Mouse (Mus musculus) layer of hippocampus, adult 18-20 months (tissue): ENCODE data around the gene Tmem88b. TPM values are rescaled to one million over a fixed set of nuclear protein-coding genes. Genes with fewer than 3 reads are reported as not detected.

ENCODE experiments used
- microRNA-seq, 2 experiments: library from miRNA; unstranded; fragments of <30 nt; microRNA quantifications; one replicate each; pipeline ENCODE4 v1.2.0; 2021
- total RNA-seq, 2 experiments: library from RNA; stranded (reverse); gene quantifications; 2 replicates each; pipeline ENCODE4 v1.2.3; 2021

Gene Tmem88b
- total RNA-seq, 2 experiments from 2014 or later, result 25.6 to 30.8 TPM

Small RNA genes within 50 kb of the gene (microRNA-seq; reads per million reads assigned to microRNA genes)
- 0 reads per million in 2 experiments for gene Gm27743

Other genes starting within 250 kb of the Tmem88b start
- 10 to 100 TPM; 65.4 to 69.2 TPM for gene Nadk, start 223.5 kb downstream of the Tmem88b start, total RNA-seq
- 10 to 100 TPM; 39.3 to 42.3 TPM for gene Slc35e2, start 184.5 kb downstream of the Tmem88b start, total RNA-seq
- 10 to 100 TPM; 45.3 to 47.0 TPM for gene Cdk11b, start 161.0 kb downstream of the Tmem88b start, total RNA-seq
- gene Gm10563, start 140.5 kb downstream of the Tmem88b start, total RNA-seq, result not detected
- 1 to 10 TPM; 2.8 to 4.2 TPM for gene Mmp23, start 132.5 kb downstream of the Tmem88b start, total RNA-seq
- gene Mib2, start 116.7 kb downstream of the Tmem88b start, total RNA-seq, result 100 to 1,000 TPM; 106 to 112 TPM
- 10 to 100 TPM; 23.3 to 23.5 TPM for gene Fndc10, start 91.5 kb downstream of the Tmem88b start, total RNA-seq
- gene Ssu72, start 81.1 kb downstream of the Tmem88b start, total RNA-seq, result 10 to 100 TPM; 81.4 to 89.1 TPM
- 10 to 100 TPM; 35.8 to 39.5 TPM for gene Tmem240, start 51.1 kb downstream of the Tmem88b start, total RNA-seq
- gene Atad3a, start 24.8 kb downstream of the Tmem88b start, total RNA-seq, result 10 to 100 TPM; 50.6 to 50.9 TPM
- gene Vwa1, start 11.2 kb downstream of the Tmem88b start, total RNA-seq, result 10 to 100 TPM; 10.4 to 11.9 TPM
- gene Ankrd65, start 4.6 kb upstream of the Tmem88b start, total RNA-seq, result not detected
- 10 to 100 TPM; 74.7 to 91.6 TPM for gene Mrpl20, start 17.0 kb upstream of the Tmem88b start, total RNA-seq
- 10 to 100 TPM; 70.4 to 79.3 TPM for gene Ccnl2, start 26.6 kb upstream of the Tmem88b start, total RNA-seq
- gene Aurkaip1, start 45.4 kb upstream of the Tmem88b start, total RNA-seq, result 100 to 1,000 TPM in 1 of 2 experiments, 10 to 100 TPM in 1; 97.4 to 106 TPM
- gene Mxra8, start 53.8 kb upstream of the Tmem88b start, total RNA-seq, result 1 to 10 TPM; 5.6 to 6.9 TPM
- gene Dvl1, start 61.5 kb upstream of the Tmem88b start, total RNA-seq, result 10 to 100 TPM; 85.4 to 86.9 TPM
- gene Tas1r3, start 77.5 kb upstream of the Tmem88b start, total RNA-seq, result under 1 TPM; 0.30 to 0.35 TPM
- gene Cptp, start 83.6 kb upstream of the Tmem88b start, total RNA-seq, result 10 to 100 TPM; 31.9 to 33.2 TPM
- 10 to 100 TPM; 29.0 to 33.8 TPM for gene Ints11, start 83.7 kb upstream of the Tmem88b start, total RNA-seq
- gene Pusl1, start 105.9 kb upstream of the Tmem88b start, total RNA-seq, result 10 to 100 TPM; 45.8 to 54.9 TPM
- 100 to 1,000 TPM; 105 to 120 TPM for gene Acap3, start 105.9 kb upstream of the Tmem88b start, total RNA-seq
- 10 to 100 TPM; 68.2 to 70.8 TPM for gene Ube2j2, start 158.0 kb upstream of the Tmem88b start, total RNA-seq
- 10 to 100 TPM; 15.7 to 16.8 TPM for gene C1qtnf12, start 176.4 kb upstream of the Tmem88b start, total RNA-seq
- 10 to 100 TPM in 1 of 2 experiments, 1 to 10 TPM in 1; 9.3 to 10.3 TPM for gene B3galt6, start 206.8 kb upstream of the Tmem88b start, total RNA-seq
- gene Sdf4, start 207.0 kb upstream of the Tmem88b start, total RNA-seq, result 100 to 1,000 TPM; 202 to 203 TPM
- gene Tnfrsf4, start 228.0 kb upstream of the Tmem88b start, total RNA-seq, result 1 to 10 TPM in 1 of 2 experiments, under 1 TPM in 1; 0.94 to 1.4 TPM
- not detected for gene Tnfrsf18, start 240.3 kb upstream of the Tmem88b start, total RNA-seq